Mouse (Mus musculus) kidney, adult 8-10 months (tissue): ENCODE data around the gene Hmg20a.

Source experiments
- DNase-seq, 2 experiments: peaks; one replicate each; pipeline ENCODE4 v3.0.0; 2022

Hmg20a gene

GRCm38 (mm10) chr9:56533916-56534315, 115.5 kb downstream of the Hmg20a start:
- DNase-seq = peak in 1 of 2 experiments; percentile 25

- no peak for DNase-seq
These were observed 116.3 kb downstream of the Hmg20a start for GRCm38 (mm10) chr9:56534727-56535126.

- DNase-seq = no peak
These were observed 117.0 kb downstream of the Hmg20a start for GRCm38 (mm10) chr9:56535361-56535760.

- no peak for DNase-seq
These were observed 121.6 kb downstream of the Hmg20a start for GRCm38 (mm10) chr9:56540051-56540450.

GRCm38 (mm10) chr9:56544687-56545475, 126.5 kb downstream of the Hmg20a start:
- DNase-seq = no peak
